Mouse (Mus musculus): ENCODE results near the gene Klc1. TPM values are rescaled to one million over a fixed set of nuclear protein-coding genes. Genes with fewer than 3 reads are reported as not detected.

The Klc1 gene
- total RNA-seq, 2 experiments from 2014 or later = 36.3 to 72.7 TPM

DNA sequence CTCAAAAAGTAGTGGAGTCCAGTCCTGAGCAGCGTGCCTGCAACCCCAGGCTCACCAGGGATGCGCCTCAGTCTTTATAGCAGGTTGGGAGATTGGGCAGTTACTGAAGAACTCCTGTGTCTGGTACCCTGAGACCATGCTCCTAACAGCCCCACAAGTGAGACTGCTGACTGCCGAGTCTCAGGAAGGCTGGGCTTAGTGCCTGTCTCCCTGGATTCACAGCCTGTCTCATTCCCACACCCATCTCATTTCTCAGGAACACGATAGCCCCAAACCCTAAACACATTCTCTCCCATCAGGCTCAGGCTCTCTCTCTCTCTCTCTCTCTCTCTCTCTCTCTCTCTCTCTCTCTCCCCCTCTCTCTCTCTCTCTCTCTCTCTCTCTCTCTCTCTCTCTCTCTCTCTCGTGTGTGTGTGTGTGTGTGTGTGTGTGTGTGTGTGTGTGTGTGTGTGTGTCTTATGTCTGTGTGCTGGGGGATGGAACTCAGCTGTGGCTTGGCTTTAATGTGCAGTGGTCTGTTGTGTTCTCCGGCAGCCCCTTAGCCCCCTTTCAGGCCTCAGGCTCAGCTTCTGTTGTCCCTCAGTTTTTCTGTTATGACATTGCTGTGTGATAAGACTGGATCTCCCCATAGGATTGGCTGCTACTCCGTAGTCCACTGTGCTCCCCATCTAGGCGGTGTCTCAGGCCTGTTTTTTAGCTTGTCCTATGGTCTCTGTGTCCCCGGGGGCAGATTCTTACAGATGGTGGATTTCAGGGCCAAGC lies 11.3 kb downstream of the Klc1 start:
- no peak for ATAC-seq (ENCODE audit: poor library complexity, severe bottlenecking)

DNA sequence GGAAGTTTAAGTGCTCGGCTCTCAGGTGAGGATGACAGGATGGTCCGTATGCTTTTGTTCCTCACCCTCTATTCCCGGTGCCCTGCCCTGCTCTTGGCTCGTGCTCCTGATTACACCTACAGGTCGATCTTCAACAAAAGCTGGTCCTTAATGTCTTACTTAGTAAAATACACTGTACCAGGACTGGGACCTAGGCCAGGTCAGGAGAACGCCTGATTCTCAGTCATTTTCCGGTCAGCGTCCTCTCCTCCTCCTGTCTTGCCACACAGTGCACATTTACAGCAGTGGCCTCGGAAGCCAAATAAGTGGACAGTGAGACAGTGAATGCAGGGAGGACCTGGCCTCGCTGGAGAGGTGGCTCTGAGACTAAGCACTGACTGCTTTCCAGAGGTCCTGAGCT lies 12.0 kb downstream of the Klc1 start:
- no peak for ATAC-seq (ENCODE audit: poor library complexity, severe bottlenecking)

DNA sequence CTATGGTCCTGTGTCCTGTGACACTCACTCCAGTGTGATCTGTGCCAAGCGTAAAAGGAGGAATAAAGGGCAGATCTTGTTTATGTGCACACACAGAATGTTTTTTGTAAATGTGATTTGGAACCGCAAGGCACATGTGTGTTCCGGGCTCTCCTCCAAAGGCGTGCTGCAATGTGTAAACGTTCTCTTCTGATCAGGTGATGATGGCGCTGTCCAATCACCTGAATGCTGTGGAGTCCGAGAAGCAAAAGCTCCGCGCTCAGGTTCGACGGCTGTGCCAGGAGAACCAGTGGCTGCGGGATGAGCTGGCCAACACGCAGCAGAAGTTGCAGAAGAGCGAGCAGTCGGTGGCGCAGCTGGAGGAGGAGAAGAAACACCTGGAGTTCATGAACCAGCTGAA lies 15.5 kb downstream of the Klc1 start:
- no peak for ATAC-seq (ENCODE audit: poor library complexity, severe bottlenecking)

DNA sequence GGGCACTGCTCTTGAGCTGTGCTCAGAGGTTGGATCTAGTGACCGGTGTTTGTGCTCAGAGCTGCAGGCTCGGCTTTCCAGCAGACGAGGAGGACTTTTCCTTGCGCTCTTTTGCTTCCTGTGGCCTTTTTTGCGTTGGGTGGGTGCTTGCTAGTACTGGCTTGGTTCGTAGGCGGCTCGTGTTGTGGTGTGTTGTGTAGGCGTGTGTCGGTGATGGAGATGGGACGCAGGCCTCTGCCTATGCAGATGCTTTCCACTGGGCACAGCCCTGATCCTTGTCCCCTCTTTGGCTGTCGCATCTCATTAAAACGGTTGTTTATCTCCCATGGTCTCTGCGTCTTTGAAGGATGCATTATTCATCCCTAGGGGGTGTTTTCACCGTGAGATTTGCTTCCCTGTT lies 16.2 kb downstream of the Klc1 start:
- no peak for ATAC-seq (ENCODE audit: poor library complexity, severe bottlenecking)

DNA sequence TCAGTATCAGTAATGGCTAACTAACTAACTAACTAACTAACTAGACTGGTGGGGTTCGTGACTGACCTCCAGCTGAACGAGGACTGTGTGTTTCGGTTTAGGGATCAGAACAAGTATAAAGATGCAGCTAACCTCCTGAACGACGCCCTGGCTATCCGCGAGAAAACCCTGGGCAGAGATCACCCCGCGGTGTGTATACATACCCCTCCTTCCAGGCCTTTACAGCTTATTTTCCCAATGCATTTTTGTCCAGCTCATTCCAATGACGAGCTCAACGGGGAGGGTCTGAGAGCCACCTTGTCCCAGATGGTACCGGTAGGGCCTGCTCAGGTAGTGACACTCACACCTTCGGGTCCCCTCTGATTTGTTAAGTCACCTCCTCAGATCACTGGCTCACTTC lies 19.3 kb downstream of the Klc1 start:
- ATAC-seq (ENCODE audit: poor library complexity, severe bottlenecking) = no peak

DNA sequence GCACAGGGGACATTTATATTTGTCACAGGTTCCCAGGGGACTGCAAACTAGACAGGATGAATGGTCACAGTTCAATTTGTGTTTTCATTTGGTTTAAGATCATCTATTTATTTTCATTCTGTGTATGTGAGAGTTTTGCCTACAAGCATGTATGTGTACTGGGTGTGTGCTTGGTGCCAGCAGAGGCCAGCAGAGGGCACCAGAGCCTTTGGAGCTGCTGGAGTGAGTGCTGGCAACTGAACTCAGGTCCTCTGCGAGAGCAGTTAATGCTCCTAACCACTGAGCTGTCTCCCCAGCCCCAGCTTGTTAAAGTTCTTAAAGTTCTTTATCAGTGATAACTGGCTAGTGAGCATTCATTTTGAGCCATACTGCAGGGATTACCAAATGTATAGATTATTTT lies 20.9 kb downstream of the Klc1 start:
- no peak for ATAC-seq (ENCODE audit: poor library complexity, severe bottlenecking)

DNA sequence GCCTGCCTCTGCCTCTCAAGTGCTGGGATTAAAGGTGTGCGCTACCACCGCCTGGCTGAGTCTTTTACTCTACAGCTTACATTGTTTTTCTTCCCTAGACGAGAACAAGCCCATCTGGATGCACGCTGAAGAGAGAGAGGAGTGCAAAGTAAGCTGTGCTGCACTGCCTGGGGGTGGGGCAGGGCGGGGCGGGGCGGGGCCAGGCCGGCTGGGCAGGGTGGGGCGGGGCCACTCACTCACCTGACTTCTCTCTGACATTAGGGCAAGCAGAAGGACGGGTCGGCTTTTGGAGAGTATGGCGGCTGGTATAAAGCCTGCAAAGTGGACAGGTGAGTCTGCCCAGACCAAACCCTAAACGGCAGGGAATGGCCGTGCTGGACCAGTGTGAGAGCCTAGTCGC lies 26.5 kb downstream of the Klc1 start:
- no peak for ATAC-seq (ENCODE audit: poor library complexity, severe bottlenecking)

DNA sequence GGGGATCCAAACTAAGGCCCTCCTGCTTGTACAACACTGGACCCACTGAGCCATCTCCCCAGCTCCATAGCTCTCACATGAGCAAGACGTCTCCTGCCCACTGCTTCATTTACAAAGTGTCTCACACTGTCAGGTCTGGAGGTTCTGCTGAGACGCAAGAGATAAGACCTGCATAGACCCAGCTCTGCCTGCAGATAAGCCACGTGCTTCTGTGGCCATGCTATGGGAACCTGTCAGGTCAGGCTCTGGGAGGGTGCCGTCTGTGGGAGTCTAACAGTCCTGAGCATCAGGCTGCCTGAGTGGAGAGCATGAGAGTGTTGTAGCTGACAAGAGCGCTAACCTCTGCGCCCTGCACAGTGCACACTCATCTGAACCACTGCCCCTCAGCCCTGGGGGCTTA lies 28.4 kb downstream of the Klc1 start:
- ATAC-seq (ENCODE audit: poor library complexity, severe bottlenecking) = no peak

DNA sequence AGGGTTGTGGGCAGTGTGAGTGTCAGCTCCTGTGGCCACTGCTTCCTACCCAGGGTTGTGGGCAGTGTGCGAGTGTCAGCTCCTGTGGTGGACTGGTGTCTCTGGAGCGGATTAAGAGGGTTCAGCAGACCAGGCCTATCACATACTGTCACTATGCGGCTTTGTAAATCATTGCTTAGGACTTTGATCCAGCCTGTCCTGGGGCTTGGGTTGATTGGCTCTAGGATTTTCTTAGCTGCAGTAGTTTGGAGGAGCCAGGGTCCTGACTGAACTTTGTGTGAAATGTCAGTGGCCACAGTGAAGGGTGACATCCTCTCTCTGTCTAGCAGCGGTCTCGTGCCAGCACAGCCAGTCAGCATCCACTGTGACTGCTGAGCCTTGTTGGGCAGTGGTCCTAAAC lies 31.4 kb downstream of the Klc1 start:
- ATAC-seq (ENCODE audit: poor library complexity, severe bottlenecking) = no peak

DNA sequence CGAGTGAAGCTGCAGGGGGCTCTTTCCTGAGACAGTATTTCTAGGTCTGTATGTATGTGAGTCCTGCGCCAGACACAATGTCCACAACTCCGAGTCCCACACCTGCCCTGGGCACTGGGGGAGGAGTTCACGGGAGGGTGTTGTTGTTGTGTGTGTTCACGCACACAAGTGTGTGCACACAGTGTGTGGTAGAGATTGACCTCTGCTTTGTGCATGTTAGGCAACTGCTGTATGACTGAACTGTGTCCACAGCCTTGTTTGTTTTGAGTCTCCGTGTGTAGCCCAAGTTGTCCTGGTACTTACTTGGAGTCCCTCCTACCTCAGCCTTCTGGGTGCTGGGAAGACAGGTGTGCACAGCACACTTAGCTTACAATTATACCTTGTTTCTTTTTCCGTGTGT lies 32.0 kb downstream of the Klc1 start:
- ATAC-seq (ENCODE audit: poor library complexity, severe bottlenecking) = no peak

DNA sequence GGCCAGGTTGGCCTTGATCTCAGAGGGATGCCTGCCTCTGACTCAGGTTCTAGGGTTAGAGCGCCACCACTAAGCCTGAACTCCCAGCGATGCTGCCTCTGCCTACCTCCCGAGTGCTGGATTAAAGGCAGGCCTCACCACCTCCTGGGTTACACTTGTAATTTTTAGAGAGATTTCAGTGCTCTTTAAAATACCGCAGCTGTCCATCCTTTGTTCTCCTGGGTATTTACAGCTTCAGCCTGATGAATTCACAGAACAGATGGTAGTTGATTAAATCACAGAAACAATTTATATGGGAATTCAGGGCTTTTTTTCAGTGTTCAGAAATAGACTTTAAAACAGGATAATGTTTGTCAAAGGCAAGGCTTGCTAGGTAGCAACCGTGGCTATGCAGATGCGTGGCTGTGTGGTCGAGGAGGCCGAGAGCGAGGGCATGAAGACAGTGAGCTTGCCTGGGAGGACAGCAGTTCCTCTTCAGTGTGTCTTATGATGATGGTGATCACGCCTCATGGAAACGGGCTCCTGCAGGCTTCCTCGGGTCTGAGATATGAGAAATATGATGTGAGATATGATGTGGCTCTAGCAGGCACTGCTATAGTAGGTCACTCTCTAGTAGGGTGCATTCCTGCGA lies 32.9 kb downstream of the Klc1 start:
- no peak for ATAC-seq (ENCODE audit: poor library complexity, severe bottlenecking)

DNA sequence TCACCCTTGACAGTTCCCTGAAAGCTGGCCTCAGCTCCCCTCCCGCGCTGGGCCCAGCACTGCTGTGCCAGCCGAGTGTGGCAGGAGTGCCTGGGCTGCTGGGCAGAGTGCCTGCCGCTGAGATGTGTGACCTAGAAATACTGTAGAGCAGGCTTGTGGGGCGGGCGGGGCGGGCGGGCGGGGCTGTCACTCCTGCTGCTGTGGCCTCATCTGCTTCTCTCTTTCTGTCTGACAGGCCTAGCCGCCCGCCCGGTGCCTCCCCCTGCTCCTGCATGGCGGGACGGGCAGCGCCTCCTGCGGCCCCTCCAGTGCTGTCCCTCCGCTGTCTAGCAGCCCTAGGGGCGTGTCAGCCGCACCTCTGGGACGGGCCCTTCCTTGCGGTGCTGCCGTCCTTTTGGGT lies 35.5 kb downstream of the Klc1 start:
- no peak for ATAC-seq (ENCODE audit: poor library complexity, severe bottlenecking)

DNA sequence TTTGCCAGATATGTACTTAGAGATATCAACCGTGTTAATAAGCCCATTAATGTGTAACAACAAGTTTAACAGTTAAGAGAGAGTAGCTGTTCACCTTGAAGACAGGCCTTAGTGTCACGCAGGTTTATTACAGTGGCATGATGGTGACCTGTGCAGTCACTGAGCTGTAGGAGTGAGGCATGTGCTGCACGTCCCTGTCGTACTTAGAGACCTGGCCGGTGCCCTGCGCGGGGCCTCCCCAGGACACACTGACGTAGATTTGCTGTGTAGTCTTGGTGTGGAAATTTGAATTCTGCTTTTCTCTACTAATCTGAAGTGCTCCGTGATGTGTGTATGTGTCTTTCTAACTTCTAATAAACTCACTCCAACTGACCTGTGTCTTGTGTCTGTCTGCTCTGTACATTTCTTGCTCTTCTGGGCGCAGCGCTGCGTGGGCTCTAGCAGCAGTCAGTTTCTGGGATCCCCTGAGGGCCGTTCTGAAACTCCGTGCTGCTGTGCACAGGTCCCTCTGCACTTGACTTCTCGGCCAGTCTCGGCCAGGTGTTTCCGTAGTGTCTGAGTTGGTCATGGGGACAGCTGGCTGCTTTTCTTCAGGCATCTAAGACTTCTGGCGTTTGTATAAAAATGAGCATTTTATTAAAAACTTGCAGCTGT lies 36.0 kb downstream of the Klc1 start:
- ATAC-seq (ENCODE audit: poor library complexity, severe bottlenecking) = no peak

DNA sequence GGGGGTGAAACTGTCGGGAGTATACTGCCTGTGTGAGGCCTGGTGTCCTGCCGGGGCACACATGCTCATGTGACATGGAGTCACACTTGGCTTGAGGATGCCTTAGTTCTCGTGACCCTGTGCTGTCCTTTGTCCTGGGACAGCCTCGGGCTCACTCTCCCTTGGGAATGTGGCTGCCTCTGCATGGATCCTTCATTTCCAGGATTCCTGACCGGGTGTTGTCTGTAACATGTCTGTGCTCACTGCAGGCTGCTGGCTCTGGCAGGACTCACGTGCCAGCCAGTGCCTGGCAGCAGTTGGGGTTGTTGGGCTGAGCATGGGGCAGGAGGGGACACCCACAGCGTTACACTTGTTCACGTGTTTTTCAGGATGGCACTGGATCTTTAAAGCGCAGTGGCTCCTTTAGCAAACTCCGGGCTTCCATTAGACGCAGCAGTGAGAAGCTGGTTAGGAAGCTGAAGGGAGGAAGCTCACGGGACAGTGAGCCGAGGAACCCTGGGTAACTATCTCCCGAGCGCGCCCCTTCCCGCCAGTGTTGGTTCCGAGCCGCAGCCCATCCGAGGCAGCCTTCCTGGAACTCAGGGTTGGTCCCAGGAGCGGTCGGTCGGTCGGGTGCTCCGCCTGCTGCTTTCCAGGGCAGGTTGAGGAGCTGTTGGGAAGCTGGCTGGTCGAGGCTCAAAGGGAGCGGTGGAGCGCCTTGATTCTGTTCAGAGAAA lies 36.7 kb downstream of the Klc1 start:
- no peak for ATAC-seq (ENCODE audit: poor library complexity, severe bottlenecking)

DNA sequence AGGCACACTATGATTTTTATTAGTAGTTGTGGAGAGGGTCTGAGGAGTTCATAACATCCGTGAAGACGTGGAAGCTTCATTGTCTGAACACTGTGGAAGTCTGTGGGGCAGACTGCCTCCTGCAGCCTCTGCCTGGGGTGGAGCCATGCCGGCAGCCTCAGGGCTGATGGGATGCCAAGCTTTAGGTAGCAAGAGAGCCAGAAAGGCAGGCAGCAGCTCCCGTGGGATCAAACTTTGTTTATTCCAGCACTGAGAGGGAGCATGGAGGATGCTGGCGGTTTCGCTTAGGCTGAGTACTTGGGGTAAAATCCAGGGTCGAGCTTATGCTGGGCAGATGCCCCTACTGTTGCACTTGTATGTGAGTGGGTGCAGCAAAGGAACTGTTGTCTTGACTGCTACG lies 38.6 kb downstream of the Klc1 start:
- ATAC-seq (ENCODE audit: poor library complexity, severe bottlenecking) = no peak

DNA sequence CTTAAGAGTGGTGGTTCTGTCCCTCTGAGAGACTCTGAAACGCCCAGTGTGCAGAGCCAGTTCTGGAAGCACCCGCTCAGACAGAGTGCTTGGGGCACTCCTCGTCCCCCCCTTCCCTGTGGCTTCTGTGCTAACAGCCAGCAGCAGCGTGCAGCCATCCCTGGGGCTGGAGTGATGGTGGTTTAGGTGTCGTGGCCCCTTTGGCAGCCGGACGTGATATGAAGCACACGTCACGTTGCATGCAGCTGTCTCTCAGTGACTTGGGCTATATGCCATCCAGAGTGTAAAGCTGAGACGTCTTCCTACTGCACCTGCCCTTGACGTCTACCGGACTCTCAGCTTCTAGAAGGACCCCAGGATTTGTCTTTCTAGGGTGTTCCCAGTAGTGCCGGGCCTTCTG lies 39.8 kb downstream of the Klc1 start:
- no peak for ATAC-seq (ENCODE audit: poor library complexity, severe bottlenecking)

DNA sequence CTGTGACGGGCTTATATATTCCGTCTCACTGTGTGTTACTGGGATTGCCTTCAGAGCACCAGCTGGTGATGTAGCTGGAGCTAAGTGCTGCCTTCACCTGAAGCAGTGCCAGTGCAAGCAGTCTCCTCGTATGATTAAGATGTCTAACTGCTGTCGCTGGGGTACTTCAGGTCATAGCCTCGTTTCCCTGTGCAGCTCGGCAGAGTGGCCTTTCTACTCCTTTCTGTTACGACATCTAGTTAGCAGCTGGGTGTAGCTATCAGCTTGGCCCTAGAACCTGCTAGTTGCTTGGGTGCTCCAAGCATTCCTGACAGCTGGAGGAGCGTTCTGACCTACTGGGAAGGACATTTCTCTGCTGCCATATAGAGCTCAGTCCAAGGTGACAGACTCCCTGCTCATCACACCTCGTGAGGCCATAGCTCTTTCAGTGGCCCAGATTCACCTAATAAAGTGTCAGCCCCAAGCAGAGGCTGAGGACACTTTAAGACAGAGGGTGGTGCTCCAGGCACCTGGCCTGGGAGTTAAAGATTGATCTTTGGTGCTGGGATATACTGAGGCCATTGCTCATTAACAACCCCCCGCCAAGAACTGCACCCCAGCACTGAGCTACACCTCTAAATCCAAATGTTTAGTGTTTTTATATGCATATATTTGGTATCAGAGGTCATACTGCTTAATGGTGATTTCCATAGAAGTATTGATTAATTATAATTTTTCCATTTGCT lies 42.0 kb downstream of the Klc1 start:
- no peak for ATAC-seq (ENCODE audit: poor library complexity, severe bottlenecking)

DNA sequence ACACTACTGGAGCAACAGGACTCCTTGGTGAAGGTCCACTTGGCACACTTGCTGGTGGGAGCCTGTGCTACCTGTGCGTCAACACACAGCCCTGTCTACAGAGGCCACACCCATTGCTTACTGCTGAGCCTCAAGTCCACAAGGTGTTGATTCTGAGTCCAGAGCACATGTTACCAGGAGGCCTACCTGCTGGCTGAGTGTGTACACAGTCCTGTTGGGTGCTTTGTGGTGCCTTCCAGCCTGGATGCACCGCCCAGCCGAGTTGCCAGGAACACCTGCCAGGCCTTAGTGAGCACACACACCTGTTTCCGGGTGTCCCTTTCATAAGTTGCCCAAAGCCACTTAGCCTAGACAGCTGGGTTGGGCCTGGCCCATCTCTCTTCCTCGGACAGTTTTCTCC lies 44.9 kb downstream of the Klc1 start:
- no peak for ATAC-seq (ENCODE audit: poor library complexity, severe bottlenecking)

DNA sequence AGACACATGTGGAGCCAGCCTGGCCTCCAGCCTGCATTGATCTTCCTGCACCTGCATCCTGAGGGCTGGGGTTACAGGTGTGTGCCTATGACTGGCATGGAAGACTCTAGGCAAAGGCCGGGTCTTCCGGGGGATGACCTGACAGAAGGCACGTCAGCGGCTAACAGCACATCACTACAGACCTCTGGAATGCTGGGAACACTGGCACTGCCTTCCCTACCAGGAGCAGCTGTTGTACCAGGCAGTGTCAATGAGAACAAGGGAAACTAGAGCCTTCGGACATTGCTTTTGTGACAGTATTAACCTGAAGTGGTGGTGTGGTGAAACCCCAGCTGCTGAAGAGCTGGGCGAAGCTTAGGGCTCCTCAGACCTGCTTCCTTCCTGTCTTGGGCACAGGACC lies 50.1 kb downstream of the Klc1 start:
- no peak for ATAC-seq (ENCODE audit: poor library complexity, severe bottlenecking)

DNA sequence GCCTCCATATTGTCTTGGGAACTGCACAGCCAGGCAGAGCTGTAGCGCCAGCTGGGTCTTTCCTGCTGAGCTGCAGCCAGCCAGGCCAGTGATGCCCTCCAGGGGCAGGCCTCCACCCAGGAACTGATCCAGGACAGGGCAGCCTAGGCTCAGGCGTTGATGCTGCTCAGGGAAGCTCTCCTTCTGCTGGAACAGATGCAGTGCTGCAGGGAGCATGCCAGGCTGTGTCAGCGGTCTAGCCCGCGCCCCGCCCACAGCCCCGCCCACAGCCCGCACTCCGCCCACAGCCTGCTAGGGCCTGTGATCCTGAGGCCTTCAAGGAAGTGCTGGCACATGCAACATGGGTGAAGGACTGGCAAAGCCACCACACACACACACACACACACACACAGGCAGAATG lies 51.1 kb downstream of the Klc1 start:
- ATAC-seq (ENCODE audit: poor library complexity, severe bottlenecking) = peak; percentile 51

DNA sequence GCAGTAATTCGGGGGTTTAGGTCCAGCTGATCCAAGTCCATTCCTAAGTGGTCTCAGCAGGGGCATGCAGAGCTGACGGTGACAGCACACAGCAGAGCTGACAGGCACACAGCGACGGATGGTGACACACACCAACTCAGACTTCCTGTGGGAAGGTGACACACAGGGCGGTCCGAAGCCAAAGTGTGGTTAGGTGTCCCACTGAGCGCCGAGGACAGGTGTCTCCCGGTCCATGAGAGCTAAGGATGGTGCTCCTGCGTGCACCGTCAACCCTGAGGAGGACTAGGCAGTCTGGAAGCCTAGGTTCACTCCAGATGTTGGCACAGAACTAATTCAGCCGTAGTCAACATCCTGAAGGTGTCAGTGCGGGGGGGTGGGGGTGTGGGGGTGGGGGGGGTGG lies 53.4 kb downstream of the Klc1 start:
- ATAC-seq (ENCODE audit: poor library complexity, severe bottlenecking) = no peak

All from megakaryocyte, adult 5-6 weeks (primary cell).